9 mouse cellular contexts compared by ENCODE assay signal in the genomic region with DNA sequence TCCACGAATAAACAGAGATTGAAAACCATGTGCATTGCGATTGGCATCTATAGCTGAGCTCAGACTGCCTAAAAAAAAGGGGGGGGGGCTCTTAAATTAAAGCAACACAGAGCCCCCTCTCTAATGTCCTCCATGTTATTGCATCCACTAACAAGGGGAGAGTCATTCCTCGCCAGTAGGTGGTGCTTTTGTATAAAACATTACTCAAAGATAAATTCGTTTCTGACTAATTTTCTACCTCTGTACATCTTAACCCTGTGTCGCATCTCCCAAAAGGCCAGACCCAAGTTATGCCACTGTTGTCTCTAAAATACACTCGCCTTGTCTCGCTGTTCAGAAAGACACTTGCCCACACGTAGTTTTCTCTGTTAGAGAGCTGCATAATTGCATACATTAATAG.
DNase-seq lines count a peak whose midpoint lies in the region; ATAC-seq and TF ChIP-seq lines count a peak whose summit lies in the region.
"Had no signal": no experiment of that assay in that cellular context is flagged by ENCODE, and none has a peak within 500 bp of the region (broad histone marks: within the 10 kb centered on the region; RNA-seq: fewer than 3 reads in every experiment).

No protein-coding gene starts in this region.

- DNase-seq in 3T3-L1 (ENCODE audit: low read depth, low spot score) = peak; percentile 33
- DNase-seq in cerebellum, postnatal 25 days = peak; percentile 38 to 68
- peak; percentile 81 for DNase-seq in hindbrain, postnatal 0 days (ENCODE audit: low spot score)
- DNase-seq in thymus, postnatal 14 days = no peak
- no peak for DNase-seq in lung, postnatal 14 days
- DNase-seq: kidney, adult 2 months had no signal

- TF ChIP-seq CTCF in E14TG2a.4 (conservative IDR thresholded peaks at IDR 0.05; ENCODE audit: low read length) = 0 out of 2 replicates have a peak, but pooled peaks have one; percentile 3
- TF ChIP-seq CTCF in hindbrain, postnatal 0 days (IDR thresholded peaks at IDR 0.05; ENCODE audit: low read depth) = peak; percentile 70

- H3K4me2 ChIP-seq in hindbrain, postnatal 0 days (ENCODE audit: low read depth, low read length) = peak overlapping the region; percentile 50
- no peak overlapping the region for H3K4me2 ChIP-seq in liver, embryonic 12.5 days
- H3K4me2 ChIP-seq: limb, embryonic 15.5 days had no signal

- no peaks in the 10 kb centered on the region for H3K9me3 ChIP-seq in E14TG2a.4 (ENCODE audit: low read length)
- H3K9me3 ChIP-seq in hindbrain, postnatal 0 days (ENCODE audit: low read length) = no peaks in the 10 kb centered on the region
- H3K9me3 ChIP-seq in liver, embryonic 12.5 days (replicated peaks) = no peaks in the 10 kb centered on the region
- H3K9me3 ChIP-seq: limb, embryonic 15.5 days had no signal

- H3K9ac ChIP-seq in hindbrain, postnatal 0 days (replicated peaks; ENCODE audit: low read length) = no peak overlapping the region
- no peak overlapping the region for H3K9ac ChIP-seq in liver, embryonic 12.5 days
- H3K9ac ChIP-seq: limb, embryonic 15.5 days had no signal

- no peaks in the 10 kb centered on the region for H3K36me3 ChIP-seq in E14TG2a.4 (ENCODE audit: insufficient read depth, low read length)
- no peaks in the 10 kb centered on the region for H3K36me3 ChIP-seq in hindbrain, postnatal 0 days (ENCODE audit: insufficient read depth, low read length)
- no peaks in the 10 kb centered on the region for H3K36me3 ChIP-seq in liver, embryonic 12.5 days

- peaks cover 5% of the 10 kb centered on the region; the same call in 1 of the 2 replicates for H3K4me1 ChIP-seq in E14TG2a.4 (replicated peaks; ENCODE audit: low read depth, low read length)
- no peaks in the 10 kb centered on the region for H3K4me1 ChIP-seq in hindbrain, postnatal 0 days (ENCODE audit: insufficient read depth, low read length)
- H3K4me1 ChIP-seq in liver, embryonic 12.5 days = no peaks in the 10 kb centered on the region
- H3K4me1 ChIP-seq: limb, embryonic 15.5 days had no signal

- H3K4me3 ChIP-seq in E14TG2a.4 (replicated peaks; ENCODE audit: low read length) = no peak overlapping the region
- peak overlapping the region; percentile 25 for H3K4me3 ChIP-seq in hindbrain, postnatal 0 days (ENCODE audit: low read length)
- H3K4me3 ChIP-seq in liver, embryonic 12.5 days = no peak overlapping the region
- H3K4me3 ChIP-seq: limb, embryonic 15.5 days had no signal

- 35% methylated on average over 8 of the region's 8 CpGs for WGBS in hindbrain, postnatal 0 days
- WGBS in liver, embryonic 12.5 days (ENCODE audit: insufficient replicate concordance) = 74% methylated on average over 8 of the region's 8 CpGs

- no peak overlapping the region for H3K27ac ChIP-seq in hindbrain, postnatal 0 days
- no peak overlapping the region for H3K27ac ChIP-seq in liver, embryonic 12.5 days
- H3K27ac ChIP-seq: limb, embryonic 15.5 days had no signal

- H3K27me3 ChIP-seq in E14TG2a.4 (ENCODE audit: insufficient read depth, low read length) = no peaks in the 10 kb centered on the region
- H3K27me3 ChIP-seq in hindbrain, postnatal 0 days (ENCODE audit: insufficient read depth, low read length) = no peaks in the 10 kb centered on the region
- no peaks in the 10 kb centered on the region for H3K27me3 ChIP-seq in liver, embryonic 12.5 days (replicated peaks)
- H3K27me3 ChIP-seq: limb, embryonic 15.5 days had no signal

- ATAC-seq in hindbrain, postnatal 0 days = peak; percentile 84
- ATAC-seq in liver, embryonic 12.5 days = no peak

Comparison
In these comparisons a context has a peak if more than half of its experiments do, and no peak if none do; other contexts are left out.
1. DNase-seq: peak in 3T3-L1 (single experiment), cerebellum, postnatal 25 days (2 of 2) and hindbrain, postnatal 0 days (single experiment); none in thymus, postnatal 14 days (single experiment) and lung, postnatal 14 days (single experiment).